Mouse (Mus musculus): ENCODE measurements at regions not wholly inside any gene's neighbourhood (a gene's known extent, or its start where the extent isn't known, plus 50 kb on each side); places are given as distances from the start of the nearest gene placed in this dataset.

DNA sequence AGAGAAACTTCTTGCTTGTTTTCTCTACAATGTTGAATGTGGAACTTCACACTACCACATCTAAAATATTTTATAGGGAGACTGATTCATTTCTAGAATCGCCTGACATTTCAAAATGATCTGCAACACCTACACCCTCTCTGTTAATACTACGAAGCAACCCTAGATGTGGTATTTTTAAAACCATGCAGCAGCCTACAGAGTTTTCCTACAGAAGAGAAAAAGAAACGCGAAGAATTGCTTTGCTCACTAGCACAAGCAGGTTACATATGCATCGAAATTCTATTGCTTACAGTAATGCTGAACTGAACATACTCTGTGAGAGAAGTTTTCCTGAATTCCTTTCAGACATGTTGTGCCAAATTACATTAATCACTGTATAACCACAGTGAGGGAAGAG, 488.7 kb downstream of the Fat4 start:
- H3K4me2 ChIP-seq (ENCODE audit: low read depth, low read length): no peak overlapping the region
- 80% methylated on average over 5 of the region's 5 CpGs for WGBS
- H3K4me1 ChIP-seq (ENCODE audit: control insufficient read depth, insufficient read depth, low read length): no peaks in the 10 kb centered on the region
- no peaks in the 10 kb centered on the region for H3K36me3 ChIP-seq (ENCODE audit: control insufficient read depth, insufficient read depth)
- no peak for ATAC-seq (replicated peaks; ENCODE audit: extremely low read depth, insufficient read depth, low FRiP score)
- no peak overlapping the region for H3K4me3 ChIP-seq (ENCODE audit: low read length)
- H3K27me3 ChIP-seq (ENCODE audit: control insufficient read depth, insufficient read depth, low read length): no peaks in the 10 kb centered on the region
- no peaks in the 10 kb centered on the region for H3K9me3 ChIP-seq (replicated peaks; ENCODE audit: control insufficient read depth, low read length)
- H3K9ac ChIP-seq (ENCODE audit: low read length): no peak overlapping the region
- H3K27ac ChIP-seq (ENCODE audit: low read length): no peak overlapping the region

- whole genome bisulfite sequencing: 70% methylated on average over 1 of the region's 1 CpGs
- Histone ChIP-seq H3K9ac (ENCODE audit: low read length) (no peak overlapping the region), H3K4me3 (ENCODE audit: low read length) (no peak overlapping the region), H3K36me3 (ENCODE audit: control insufficient read depth, insufficient read depth) (no peaks in the 10 kb centered on the region), H3K4me1 (ENCODE audit: control insufficient read depth, insufficient read depth, low read length) (0 out of 2 replicates have a peak, but pooled peaks cover 3% of the 10 kb centered on the region), H3K27me3 (ENCODE audit: control insufficient read depth, insufficient read depth, low read length) (no peaks in the 10 kb centered on the region), H3K9me3 (replicated peaks; ENCODE audit: control insufficient read depth, low read length) (no peaks in the 10 kb centered on the region), H3K27ac (ENCODE audit: low read length) (no peak overlapping the region), H3K4me2 (ENCODE audit: low read depth, low read length) (no peak overlapping the region)
- ATAC-seq (replicated peaks; ENCODE audit: extremely low read depth, insufficient read depth, low FRiP score): no peak
Observed at GRCm38 (mm10) chr3:39388491-39388890, 501.8 kb downstream of the Fat4 start.

GRCm38 (mm10) chr3:39390442-39390841, 503.7 kb downstream of the Fat4 start:
- Histone ChIP-seq H3K9ac (ENCODE audit: low read length) (no peak overlapping the region), H3K4me3 (ENCODE audit: low read length) (no peak overlapping the region), H3K36me3 (ENCODE audit: control insufficient read depth, insufficient read depth) (no peaks in the 10 kb centered on the region), H3K27ac (ENCODE audit: low read length) (no peak overlapping the region), H3K9me3 (replicated peaks; ENCODE audit: control insufficient read depth, low read length) (no peaks in the 10 kb centered on the region), H3K4me1 (ENCODE audit: control insufficient read depth, insufficient read depth, low read length) (0 out of 2 replicates have a peak, but pooled peaks cover 3% of the 10 kb centered on the region), H3K4me2 (ENCODE audit: low read depth, low read length) (peak overlapping the region; percentile 15; the same call in 1 of the 2 replicates), H3K27me3 (ENCODE audit: control insufficient read depth, insufficient read depth, low read length) (no peaks in the 10 kb centered on the region)
- ATAC-seq (replicated peaks; ENCODE audit: extremely low read depth, insufficient read depth, low FRiP score): no peak
- WGBS: 24% methylated on average over 9 of the region's 9 CpGs

DNA sequence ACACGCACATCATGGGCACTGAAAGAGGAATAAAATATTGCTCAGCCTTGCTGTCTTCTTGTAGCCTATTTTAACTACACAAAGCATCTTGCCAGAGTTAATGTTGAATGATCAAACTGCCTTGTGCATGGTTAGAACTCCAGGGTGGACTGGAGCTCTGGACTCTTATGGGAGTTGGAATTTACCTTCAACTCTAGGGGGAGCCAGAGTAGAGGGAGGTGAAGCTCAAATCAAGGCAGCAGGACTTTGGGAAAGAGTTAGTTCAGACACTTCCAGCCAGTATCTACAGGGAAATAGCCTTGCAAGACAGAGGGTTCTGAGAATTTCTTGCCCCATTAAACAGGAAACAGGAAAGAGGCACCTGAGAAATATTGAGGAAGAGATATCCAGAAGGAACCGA, 505.3 kb downstream of the Fat4 start:
- Histone ChIP-seq H3K4me1 (ENCODE audit: control insufficient read depth, insufficient read depth, low read length) (0 out of 2 replicates have a peak, but pooled peaks cover 3% of the 10 kb centered on the region), H3K9me3 (replicated peaks; ENCODE audit: control insufficient read depth, low read length) (no peaks in the 10 kb centered on the region), H3K4me3 (ENCODE audit: low read length) (no peak overlapping the region), H3K36me3 (ENCODE audit: control insufficient read depth, insufficient read depth) (no peaks in the 10 kb centered on the region), H3K27me3 (ENCODE audit: control insufficient read depth, insufficient read depth, low read length) (no peaks in the 10 kb centered on the region), H3K4me2 (ENCODE audit: low read depth, low read length) (no peak overlapping the region), H3K9ac (ENCODE audit: low read length) (no peak overlapping the region), H3K27ac (ENCODE audit: low read length) (no peak overlapping the region)
- 79% methylated on average over 2 of the region's 2 CpGs for WGBS
- ATAC-seq (replicated peaks; ENCODE audit: extremely low read depth, insufficient read depth, low FRiP score): no peak

- ATAC-seq (replicated peaks; ENCODE audit: extremely low read depth, insufficient read depth, low FRiP score): no peak
- no peaks in the 10 kb centered on the region for H3K36me3 ChIP-seq (ENCODE audit: control insufficient read depth, insufficient read depth)
- no peaks in the 10 kb centered on the region for H3K9me3 ChIP-seq (replicated peaks; ENCODE audit: control insufficient read depth, low read length)
- H3K4me1 ChIP-seq (ENCODE audit: control insufficient read depth, insufficient read depth, low read length): no peaks in the 10 kb centered on the region
- H3K9ac ChIP-seq (ENCODE audit: low read length): no peak overlapping the region
- no peak overlapping the region for H3K4me2 ChIP-seq (ENCODE audit: low read depth, low read length)
- no peak overlapping the region for H3K27ac ChIP-seq (ENCODE audit: low read length)
- no peak overlapping the region for H3K4me3 ChIP-seq (ENCODE audit: low read length)
- no peaks in the 10 kb centered on the region for H3K27me3 ChIP-seq (ENCODE audit: control insufficient read depth, insufficient read depth, low read length)
Observed at GRCm38 (mm10) chr3:39396672-39397071, 509.9 kb downstream of the Fat4 start.

DNA sequence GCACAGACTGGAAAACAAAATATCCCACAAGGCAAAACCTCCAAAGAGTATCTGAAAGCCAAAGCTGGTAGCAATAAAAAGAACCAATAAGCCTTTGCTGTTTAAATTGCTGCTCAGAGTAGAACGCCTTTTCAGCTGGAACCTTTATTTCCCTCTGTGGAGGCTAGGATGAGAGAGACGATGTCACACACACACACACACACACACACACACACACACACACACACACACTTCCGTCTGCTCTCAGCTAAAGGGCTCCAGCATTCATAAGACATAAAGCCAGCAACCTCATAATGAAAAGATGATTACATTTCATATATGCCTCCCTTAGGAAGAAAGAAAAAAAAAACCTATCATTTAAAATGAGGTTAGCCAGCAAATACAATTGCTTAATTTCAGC, 510.5 kb downstream of the Fat4 start:
- Histone ChIP-seq H3K9me3 (replicated peaks; ENCODE audit: control insufficient read depth, low read length) (no peaks in the 10 kb centered on the region), H3K4me3 (ENCODE audit: low read length) (no peak overlapping the region), H3K36me3 (ENCODE audit: control insufficient read depth, insufficient read depth) (no peaks in the 10 kb centered on the region), H3K27ac (ENCODE audit: low read length) (no peak overlapping the region), H3K9ac (ENCODE audit: low read length) (no peak overlapping the region), H3K4me2 (ENCODE audit: low read depth, low read length) (no peak overlapping the region), H3K27me3 (ENCODE audit: control insufficient read depth, insufficient read depth, low read length) (no peaks in the 10 kb centered on the region), H3K4me1 (ENCODE audit: control insufficient read depth, insufficient read depth, low read length) (no peaks in the 10 kb centered on the region)
- WGBS: 77% methylated on average over 3 of the region's 3 CpGs
- ATAC-seq (replicated peaks; ENCODE audit: extremely low read depth, insufficient read depth, low FRiP score): no peak

GRCm38 (mm10) chr3:39397677-39398076, 510.9 kb downstream of the Fat4 start:
- Histone ChIP-seq H3K4me3 (ENCODE audit: low read length) (no peak overlapping the region), H3K4me2 (ENCODE audit: low read depth, low read length) (no peak overlapping the region), H3K9ac (ENCODE audit: low read length) (no peak overlapping the region), H3K36me3 (ENCODE audit: control insufficient read depth, insufficient read depth) (no peaks in the 10 kb centered on the region), H3K27me3 (ENCODE audit: control insufficient read depth, insufficient read depth, low read length) (no peaks in the 10 kb centered on the region), H3K27ac (ENCODE audit: low read length) (no peak overlapping the region), H3K9me3 (replicated peaks; ENCODE audit: control insufficient read depth, low read length) (no peaks in the 10 kb centered on the region), H3K4me1 (ENCODE audit: control insufficient read depth, insufficient read depth, low read length) (no peaks in the 10 kb centered on the region)
- WGBS: 91% methylated on average over 2 of the region's 2 CpGs
- no peak for ATAC-seq (replicated peaks; ENCODE audit: extremely low read depth, insufficient read depth, low FRiP score)

DNA sequence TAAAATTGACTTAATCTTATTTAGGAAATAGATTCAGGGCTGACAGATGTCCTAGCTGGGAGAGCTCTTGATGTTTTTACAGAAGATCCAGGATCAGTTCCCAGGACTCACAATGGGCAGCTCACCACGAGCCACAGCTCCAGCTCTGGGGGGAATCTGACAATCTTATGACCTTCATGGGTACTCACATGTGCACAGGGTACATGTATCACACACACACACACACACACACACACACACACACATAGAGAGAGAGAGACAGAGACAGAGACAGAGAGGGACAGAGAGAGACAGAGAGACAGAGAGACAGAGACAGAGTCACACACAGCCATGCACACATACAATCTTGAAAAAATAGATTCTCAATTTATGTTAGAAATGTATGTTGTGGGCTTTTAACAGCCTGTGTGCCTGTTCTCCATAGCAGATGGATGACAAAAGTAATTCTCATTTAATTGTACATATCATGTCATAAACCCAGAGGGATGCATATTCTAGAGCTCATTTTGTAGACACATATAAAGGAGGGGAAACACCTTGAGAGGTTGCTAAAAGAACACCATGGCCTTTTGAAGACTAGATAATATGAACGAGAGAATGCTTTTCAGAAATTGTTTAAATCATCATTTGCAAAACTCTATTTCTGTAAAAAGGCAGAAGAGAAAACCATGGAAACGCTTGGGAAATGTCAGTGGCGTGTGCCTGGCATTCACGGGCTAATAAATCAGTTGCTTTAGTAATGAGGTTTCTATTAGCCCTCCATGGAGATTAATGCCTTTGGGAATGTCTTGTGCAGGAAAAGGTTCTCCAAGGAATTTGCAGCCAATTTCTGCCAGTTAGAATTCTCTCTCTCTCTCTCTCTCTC, 538.3 kb downstream of the Fat4 start:
- no peak overlapping the region for H3K9ac ChIP-seq (ENCODE audit: low read length)
- no peak for ATAC-seq (replicated peaks; ENCODE audit: extremely low read depth, insufficient read depth, low FRiP score)
- H3K27ac ChIP-seq (ENCODE audit: low read length): no peak overlapping the region
- no peak overlapping the region for H3K4me3 ChIP-seq (ENCODE audit: low read length)
- WGBS: 80% methylated on average over 5 of the region's 5 CpGs
- H3K36me3 ChIP-seq (ENCODE audit: control insufficient read depth, insufficient read depth): no peaks in the 10 kb centered on the region
- no peaks in the 10 kb centered on the region for H3K4me1 ChIP-seq (ENCODE audit: control insufficient read depth, insufficient read depth, low read length)
- no peaks in the 10 kb centered on the region for H3K27me3 ChIP-seq (ENCODE audit: control insufficient read depth, insufficient read depth, low read length)
- no peaks in the 10 kb centered on the region for H3K9me3 ChIP-seq (replicated peaks; ENCODE audit: control insufficient read depth, low read length)
- no peak overlapping the region for H3K4me2 ChIP-seq (ENCODE audit: low read depth, low read length)

DNA sequence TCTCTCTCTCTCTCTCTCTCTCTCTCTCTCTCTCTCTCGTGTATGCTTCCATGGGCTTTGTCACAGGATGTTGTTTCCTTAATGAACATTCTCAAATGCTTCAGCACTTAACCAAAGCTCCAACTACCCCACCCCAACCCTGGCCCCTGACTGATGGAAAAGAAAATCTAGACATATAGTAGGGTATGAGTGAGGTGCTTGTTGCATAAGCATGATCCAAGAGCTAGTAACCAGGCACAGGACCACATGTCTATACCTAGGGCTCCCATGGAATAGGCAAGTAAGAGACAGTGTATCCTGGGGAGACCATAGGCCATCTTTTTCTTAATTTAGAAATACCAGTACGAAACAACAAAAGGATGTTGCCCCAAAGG, 538.9 kb downstream of the Fat4 start:
- Histone ChIP-seq H3K36me3 (ENCODE audit: control insufficient read depth, insufficient read depth) (no peaks in the 10 kb centered on the region), H3K4me2 (ENCODE audit: low read depth, low read length) (no peak overlapping the region), H3K27me3 (ENCODE audit: control insufficient read depth, insufficient read depth, low read length) (no peaks in the 10 kb centered on the region), H3K27ac (ENCODE audit: low read length) (no peak overlapping the region), H3K9me3 (replicated peaks; ENCODE audit: control insufficient read depth, low read length) (no peaks in the 10 kb centered on the region), H3K4me1 (ENCODE audit: control insufficient read depth, insufficient read depth, low read length) (no peaks in the 10 kb centered on the region), H3K9ac (ENCODE audit: low read length) (no peak overlapping the region), H3K4me3 (ENCODE audit: low read length) (no peak overlapping the region)
- WGBS: 57% methylated on average over 2 of the region's 2 CpGs
- ATAC-seq (replicated peaks; ENCODE audit: extremely low read depth, insufficient read depth, low FRiP score): no peak
